Mouse (Mus musculus) adrenal gland, adult 2 months (tissue): ENCODE measurements at regions not wholly inside any gene's neighbourhood (a gene's known extent, or its start where the extent isn't known, plus 50 kb on each side); places are given as distances from the start of the nearest gene placed in this dataset.

ENCODE experiments used
- DNase-seq: peaks from one replicate; pipeline ENCODE4 v3.0.0; 2021

GRCm38 (mm10) chr16:5829071-5829470, 56.1 kb upstream of the Rbfox1 start:
- DNase-seq = no peak

- DNase-seq = no peak
These were observed 61.8 kb upstream of the Rbfox1 start for GRCm38 (mm10) chr16:5823316-5823715.

- no peak for DNase-seq
These were observed 68.0 kb upstream of the Rbfox1 start for GRCm38 (mm10) chr16:5817166-5817565.

GRCm38 (mm10) chr16:5812245-5812820, 72.8 kb upstream of the Rbfox1 start:
- DNase-seq = no peak

GRCm38 (mm10) chr16:5811654-5811992, 73.5 kb upstream of the Rbfox1 start:
- no peak for DNase-seq

- no peak for DNase-seq
These were observed 74.0 kb upstream of the Rbfox1 start for GRCm38 (mm10) chr16:5810986-5811653.

GRCm38 (mm10) chr16:5798188-5798587, 87.0 kb upstream of the Rbfox1 start:
- DNase-seq = peak; percentile 3

DNA sequence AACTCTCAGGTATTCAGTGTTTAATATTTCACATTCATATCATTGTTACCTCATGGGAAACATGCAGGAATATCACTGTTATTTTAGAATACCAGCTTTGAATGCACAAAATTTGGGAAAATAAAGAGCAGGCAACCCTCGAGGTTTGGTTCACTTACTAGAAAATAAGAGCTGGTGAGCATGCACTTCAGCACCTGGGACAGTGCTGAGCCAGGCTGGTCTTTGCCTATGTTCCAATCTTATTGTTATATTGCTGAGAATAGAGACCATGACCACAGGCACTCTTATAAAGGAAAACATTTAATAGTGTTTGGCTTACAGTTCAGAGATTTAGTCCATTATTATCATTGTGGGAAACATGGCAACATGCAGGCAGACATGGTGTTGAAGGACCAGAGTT, 92.9 kb upstream of the Rbfox1 start:
- no peak for DNase-seq

DNA sequence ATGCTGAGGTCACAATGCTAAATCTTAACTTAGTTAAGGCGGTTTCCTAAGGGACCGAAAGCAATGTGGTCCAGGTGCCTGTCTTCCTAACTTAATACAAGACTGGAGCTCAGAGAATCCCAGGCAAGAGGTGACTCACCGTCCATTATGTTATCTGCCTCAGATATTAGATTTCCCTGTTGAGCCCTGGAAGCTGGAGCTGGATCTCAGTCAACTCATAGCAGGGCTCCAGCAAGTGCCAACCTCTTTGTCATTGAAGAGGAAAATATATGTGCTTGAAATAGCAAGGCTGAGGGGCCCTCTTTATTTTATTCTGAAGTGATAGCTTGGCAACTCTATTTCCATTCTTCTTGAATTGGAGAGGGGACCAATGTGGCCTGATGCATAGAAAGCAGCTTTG, 95.0 kb upstream of the Rbfox1 start:
- DNase-seq = no peak

DNA sequence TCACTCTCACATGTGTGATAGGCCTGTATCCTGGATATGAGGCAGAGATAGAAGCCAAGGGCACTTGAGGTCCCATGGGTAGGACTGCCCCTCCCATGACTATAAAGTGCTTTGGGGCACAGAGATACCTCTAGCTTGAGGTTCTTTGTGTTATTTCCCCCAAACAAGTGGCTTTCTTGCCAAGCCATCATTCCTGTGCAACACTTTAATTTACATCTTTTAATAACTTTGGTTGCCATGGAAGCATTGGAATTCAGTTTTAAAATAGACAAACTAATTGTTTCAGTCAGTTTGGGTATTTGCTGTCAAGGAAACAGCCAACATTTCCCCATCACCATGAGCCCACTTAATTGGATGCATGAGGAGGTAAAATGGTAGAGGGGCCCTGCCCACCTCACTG, 97.9 kb upstream of the Rbfox1 start:
- no peak for DNase-seq

DNA sequence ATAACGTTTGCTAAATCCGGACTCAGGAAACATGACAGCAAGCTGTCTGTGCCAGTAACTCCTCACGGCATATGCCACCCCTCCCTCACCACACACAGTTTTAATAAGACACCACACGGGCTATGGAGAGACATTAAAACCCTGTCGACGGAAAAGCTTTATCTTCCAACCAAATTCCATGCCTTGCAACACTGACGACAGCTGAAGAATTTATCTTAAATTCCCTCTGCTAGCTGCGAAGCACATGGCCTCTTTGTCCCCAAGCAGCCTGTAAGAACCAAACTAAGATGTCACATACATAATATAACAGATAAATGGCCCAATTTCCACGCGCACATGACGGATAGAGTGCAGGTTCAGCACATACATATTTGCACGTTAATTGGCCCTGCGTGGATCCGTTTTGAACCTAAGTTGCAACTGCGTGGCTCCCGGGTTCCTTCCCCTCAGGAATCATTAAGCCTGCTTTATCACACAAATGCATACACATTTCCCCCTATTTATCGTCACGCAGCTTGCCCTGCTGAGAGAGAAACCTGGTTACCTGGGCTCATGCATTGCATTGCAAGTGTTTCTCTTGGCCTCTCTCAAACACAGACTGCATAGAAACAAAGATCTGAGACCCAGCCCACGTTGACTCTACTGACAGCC, 118.3 kb upstream of the Rbfox1 start:
- DNase-seq = no peak

GRCm38 (mm10) chr16:5765143-5765542, 120.0 kb upstream of the Rbfox1 start:
- DNase-seq = peak; percentile 19

DNA sequence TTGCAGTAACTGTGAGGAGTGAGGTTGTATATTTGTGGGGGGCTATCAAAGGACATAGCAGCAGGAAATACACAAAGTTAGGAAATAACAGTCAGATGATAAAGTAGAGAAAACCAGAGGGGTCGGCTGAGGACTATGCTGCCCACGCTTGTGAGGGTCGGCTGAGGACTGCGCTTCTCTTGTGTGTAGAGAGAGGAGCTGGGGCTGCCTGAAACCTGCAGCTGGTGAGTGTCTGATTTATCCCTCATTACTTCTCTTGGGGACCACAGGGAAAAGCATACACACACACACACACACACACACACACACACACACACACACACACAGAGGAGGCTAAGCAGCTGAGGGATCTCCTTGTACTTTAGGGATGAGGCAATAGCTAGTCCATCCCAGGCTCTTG, 124.3 kb upstream of the Rbfox1 start:
- no peak for DNase-seq

- DNase-seq = no peak
These were observed 126.1 kb upstream of the Rbfox1 start for GRCm38 (mm10) chr16:5759021-5759420.

- DNase-seq = no peak
These were observed 142.2 kb upstream of the Rbfox1 start for GRCm38 (mm10) chr16:5742716-5743507.

GRCm38 (mm10) chr16:5740776-5741175, 144.4 kb upstream of the Rbfox1 start:
- DNase-seq = no peak

DNA sequence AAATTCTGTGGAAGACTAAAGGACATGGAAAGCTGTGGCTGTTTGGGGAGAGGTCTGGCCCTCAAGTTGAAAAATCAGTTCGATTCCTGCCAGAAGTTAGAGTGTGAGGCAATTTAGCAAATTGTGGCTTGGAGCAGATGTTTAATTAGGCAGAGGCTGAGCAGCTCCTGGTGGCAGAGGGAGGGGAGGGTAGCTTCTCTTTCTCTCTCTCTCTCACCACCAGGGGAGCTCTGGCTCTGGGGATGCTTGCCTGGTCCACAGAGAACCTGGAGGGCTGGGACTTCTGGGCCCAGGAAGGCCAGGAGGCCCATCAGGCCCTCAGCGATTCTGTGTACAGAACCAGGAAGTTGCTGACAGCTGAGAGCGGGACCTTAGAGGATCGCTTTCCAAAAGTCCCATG, 151.5 kb upstream of the Rbfox1 start:
- DNase-seq = no peak

GRCm38 (mm10) chr16:5722506-5722905, 162.6 kb upstream of the Rbfox1 start:
- no peak for DNase-seq

GRCm38 (mm10) chr16:5713476-5713875, 171.7 kb upstream of the Rbfox1 start:
- peak; percentile 3 for DNase-seq

- DNase-seq = no peak
These were observed 175.3 kb upstream of the Rbfox1 start for GRCm38 (mm10) chr16:5709831-5710230.

- DNase-seq = peak; percentile 8
These were observed 184.4 kb upstream of the Rbfox1 start for GRCm38 (mm10) chr16:5700731-5701255.

DNA sequence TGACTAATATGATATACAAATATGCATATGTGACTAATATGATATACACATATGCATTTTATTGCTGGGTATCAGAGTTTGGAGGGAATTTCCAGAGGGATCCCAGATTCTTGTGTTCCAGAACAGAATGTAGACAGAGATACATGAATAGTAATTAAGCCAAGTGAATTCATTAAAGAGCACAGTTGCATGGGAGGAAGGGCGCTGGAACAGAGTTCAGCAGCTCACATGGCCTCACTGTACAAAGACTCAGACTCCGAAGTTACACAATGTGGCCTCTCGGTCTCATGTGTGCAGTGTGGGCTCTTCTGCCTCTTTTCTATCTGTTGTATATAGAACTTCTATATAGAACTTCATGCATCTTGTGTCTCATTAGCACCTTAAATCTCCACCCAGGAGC, 196.8 kb upstream of the Rbfox1 start:
- DNase-seq = no peak
